Mouse (Mus musculus) leukemia stem cell, adult 10-12 weeks (primary cell): ENCODE results near the gene Cfap65. TPM values are rescaled to one million over a fixed set of nuclear protein-coding genes. Genes with fewer than 3 reads are reported as not detected.

Source experiments
- polyA plus RNA-seq: library from polyadenylated mRNA; stranded (reverse); fragments of >175 nt; gene quantifications from 2 replicates; pipeline ENCODE4 v1.2.3, GENCODE M21; 2012; ENCODE audit warnings: low replicate concordance

The Cfap65 gene
- polyA plus RNA-seq, result not detected in 2 replicates

DNA sequence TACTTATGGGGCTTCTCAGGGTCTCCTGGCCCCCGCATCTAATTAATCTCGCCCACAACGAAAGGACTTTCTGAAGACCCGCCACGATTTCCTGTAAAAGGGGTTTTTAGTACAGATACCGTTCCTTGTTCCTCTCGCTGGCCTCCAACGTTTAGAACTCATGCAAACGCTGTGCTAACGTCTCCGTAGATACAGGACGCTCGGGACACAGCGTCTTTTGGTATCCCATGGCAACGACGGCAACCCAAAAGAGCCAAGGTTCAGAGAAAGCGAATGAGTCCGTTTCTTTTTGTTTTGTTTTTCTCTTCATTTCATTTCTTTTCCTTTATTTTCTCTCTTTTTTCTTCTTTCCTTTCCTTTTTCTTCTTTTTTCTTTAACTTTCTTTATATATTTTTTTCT is at the start of gene Cfap65:
Gene Cfap65, minus strand, starts transcription at position 198 of the 400 bp plus-strand sequence.

DNA sequence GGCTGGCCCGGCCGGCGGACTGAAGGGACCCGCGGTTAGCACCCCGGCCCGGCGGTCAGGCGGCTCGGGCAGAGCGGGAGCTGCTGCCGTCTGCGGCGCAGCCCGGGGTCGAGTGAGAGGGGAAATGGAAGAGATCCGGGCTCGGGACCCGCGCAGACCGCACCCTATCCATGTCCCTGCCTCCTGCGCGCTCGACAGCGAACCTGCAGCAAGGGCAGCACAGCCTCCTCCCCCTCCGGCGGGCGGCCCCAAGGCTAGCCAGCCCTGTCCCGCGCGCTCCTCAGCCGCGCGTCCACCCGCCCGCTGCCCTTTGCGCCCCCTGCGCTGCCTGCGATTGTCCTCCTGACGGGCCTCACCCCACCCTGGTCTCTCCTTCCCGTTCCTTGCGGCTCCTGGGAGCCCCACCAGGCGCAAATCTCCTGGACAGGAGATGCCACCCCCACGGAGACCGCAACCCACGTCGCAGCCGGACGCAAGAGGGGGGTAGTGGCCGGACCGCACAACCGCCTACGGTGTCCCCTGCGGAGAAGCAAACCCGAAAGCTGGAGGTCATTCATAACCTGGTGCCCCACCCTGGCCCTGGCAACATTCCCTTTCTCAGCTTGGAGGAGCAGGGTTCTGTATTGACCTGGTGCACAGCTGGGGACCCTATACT is 16.3 kb upstream of the Cfap65 start, which contains the start of gene Ihh:
Gene Ihh, minus strand, starts transcription at position 117 of the 655 bp plus-strand sequence.

DNA sequence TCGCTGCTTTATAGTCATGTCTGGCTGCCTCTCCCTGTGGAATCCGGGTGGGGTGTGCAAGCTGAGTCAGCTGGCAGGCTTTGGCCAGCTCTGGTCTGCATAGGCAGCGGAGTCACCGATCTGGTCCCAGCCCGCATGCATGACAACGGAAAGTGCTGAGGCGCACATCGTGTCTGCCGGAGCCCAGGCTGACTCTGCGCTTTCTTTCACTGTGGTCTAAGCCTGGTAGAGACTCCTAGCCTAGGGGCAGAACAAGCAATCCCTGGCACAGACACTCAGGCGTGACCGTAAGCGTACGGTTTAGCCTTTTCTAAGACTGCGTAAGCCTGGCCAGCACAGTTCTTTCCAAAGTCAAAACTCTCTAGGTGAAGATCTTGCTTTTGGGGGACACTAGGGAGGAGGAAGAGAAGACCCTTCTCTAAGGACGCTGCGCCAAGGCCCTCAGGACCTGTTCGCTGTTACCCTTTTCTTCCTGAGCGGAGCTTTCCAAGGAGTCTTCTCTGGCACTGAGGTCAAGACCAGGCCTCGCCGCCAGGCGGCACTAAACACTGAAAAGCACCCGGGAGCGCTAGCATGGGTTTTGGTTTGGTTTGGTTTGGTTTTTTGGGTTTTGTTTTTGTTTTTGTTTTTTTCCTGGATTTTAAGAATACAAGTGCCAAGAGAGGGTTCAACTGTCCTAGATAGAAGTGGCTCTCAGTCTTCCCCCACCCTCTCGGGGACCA is 42.1 kb downstream of the Cfap65 start, which contains the start of gene Cryba2:
Gene Cryba2, minus strand, starts transcription at position 10 of the 722 bp plus-strand sequence.

DNA sequence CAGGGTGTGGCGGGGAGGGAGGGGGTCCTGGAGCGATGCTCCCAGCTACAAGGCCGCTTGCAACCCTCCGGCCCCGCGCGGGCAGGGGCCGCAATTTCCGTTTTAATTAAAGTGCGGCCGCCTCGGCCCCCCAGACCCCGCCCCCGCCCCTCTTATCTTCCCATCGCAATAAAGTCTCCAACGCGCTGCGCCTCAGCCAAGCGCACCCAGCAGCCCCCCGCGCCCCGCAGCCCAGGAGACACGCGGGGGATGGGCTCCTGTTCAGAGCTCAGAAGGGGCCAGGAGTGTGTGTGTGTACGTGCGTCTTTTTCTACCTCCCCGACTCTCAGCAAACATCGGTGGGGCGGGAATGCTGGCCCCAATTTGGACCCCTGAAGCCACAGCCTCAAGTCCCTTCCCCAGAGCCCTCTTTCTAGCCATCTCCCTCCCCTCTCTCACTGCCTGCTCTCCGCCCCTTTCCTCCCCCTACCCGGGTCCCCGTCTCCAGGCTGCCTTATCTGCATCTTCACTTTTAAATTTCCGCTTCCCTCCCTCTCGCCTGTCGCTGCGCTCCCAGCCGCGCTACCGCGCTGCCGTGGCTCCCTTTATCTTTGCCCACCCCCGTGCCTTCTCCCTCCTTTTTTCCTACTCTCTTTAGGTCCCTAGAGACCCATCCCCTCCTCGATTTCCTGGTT is 49.9 kb downstream of the Cfap65 start, which contains the start of gene Fev:
Gene Fev, minus strand, starts transcription at position 51 of the 674 bp plus-strand sequence.

DNA sequence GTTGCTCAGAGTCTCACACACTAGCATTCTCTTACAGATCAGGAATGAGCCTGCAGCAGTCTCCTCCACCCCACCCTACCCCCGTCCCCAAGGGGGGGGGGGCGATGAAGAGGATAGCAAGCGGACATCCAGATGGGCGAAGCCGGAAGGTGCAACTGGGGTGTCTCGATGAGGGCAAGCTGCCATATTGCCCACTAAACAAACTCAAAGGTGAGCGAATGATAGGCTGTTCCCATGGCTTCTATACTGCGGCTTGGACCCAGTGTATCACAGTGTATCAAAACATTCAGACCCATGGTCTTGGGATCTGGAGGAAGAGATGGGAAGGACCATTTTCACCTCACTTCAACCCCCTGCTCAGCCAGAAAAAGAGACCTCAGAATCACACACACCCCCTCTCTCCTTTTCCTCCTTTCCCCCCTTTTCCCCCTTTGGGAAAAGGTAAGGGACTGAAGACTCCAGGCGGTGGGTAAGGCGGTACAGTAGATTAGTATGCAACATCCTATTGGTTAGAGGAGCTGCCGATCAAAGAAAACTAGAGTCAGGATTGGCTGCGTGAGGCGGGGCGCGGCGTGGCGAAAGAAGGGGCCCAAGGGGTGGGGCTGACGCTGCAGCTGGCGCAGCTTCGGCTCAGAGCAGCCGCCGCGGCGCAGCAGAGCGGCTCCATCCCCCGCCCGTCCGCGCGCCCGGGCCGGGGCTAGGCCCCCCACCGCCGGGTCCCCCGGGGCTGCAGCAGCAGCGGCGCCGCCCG is 80.9 kb downstream of the Cfap65 start, which contains the start of gene Cdk5r2:
Gene Cdk5r2, plus strand, starts transcription at position 629 of the 751 bp plus-strand sequence.

Other genes starting within 250 kb of the Cfap65 start
- gene Cyp27a1, start 222.0 kb downstream of the Cfap65 start, polyA plus RNA-seq, result 1.7 and 1.8 TPM in 2 replicates
- not detected in 2 replicates for gene Prkag3, start 186.4 kb downstream of the Cfap65 start, polyA plus RNA-seq
- 0.57 and 0.81 TPM in 2 replicates for gene Wnt6, start 163.7 kb downstream of the Cfap65 start, polyA plus RNA-seq
- 1.2 and 5.2 TPM in 2 replicates for gene Wnt10a, start 144.1 kb downstream of the Cfap65 start, polyA plus RNA-seq
- not detected in 2 replicates for gene Cdk5r2, start 80.7 kb downstream of the Cfap65 start, polyA plus RNA-seq
- gene Fev, start 50.2 kb downstream of the Cfap65 start, polyA plus RNA-seq, result not detected in 2 replicates
- gene Cryba2, start 42.5 kb downstream of the Cfap65 start, polyA plus RNA-seq, result not detected in 2 replicates
- gene Ihh, start 16.1 kb upstream of the Cfap65 start, polyA plus RNA-seq, result 0.32 and 0.66 TPM in 2 replicates
- 0.34 and 0.91 TPM in 2 replicates for gene Nhej1, start 189.6 kb upstream of the Cfap65 start, polyA plus RNA-seq
- gene Slc23a3, start 198.3 kb upstream of the Cfap65 start, polyA plus RNA-seq, result 0.35 and 0.43 TPM in 2 replicates
- gene Cnppd1, start 207.1 kb upstream of the Cfap65 start, polyA plus RNA-seq, result 55.2 and 79.2 TPM in 2 replicates
- 148 and 169 TPM in 2 replicates for gene Retreg2, start 207.2 kb upstream of the Cfap65 start, polyA plus RNA-seq
- gene Zfand2b, start 233.0 kb upstream of the Cfap65 start, polyA plus RNA-seq, result 20.5 and 24.1 TPM in 2 replicates
- gene Abcb6, start 244.8 kb upstream of the Cfap65 start, polyA plus RNA-seq, result 29.7 and 58.5 TPM in 2 replicates